Comparison of ENCODE assay signal across 9 mouse cellular contexts in genomic region chr1:144243511-144243910, GRCm38 (mm10). TPM values are rescaled to one million over a fixed set of nuclear protein-coding genes. Genes with fewer than 3 reads are reported as not detected.
DNase-seq lines count a peak whose midpoint lies in the region; ATAC-seq and TF ChIP-seq lines count a peak whose summit lies in the region.
"Had no signal": no experiment of that assay in that cellular context is flagged by ENCODE, and none has a peak within 500 bp of the region (broad histone marks: within the 10 kb centered on the region; RNA-seq: fewer than 3 reads in every experiment).

No protein-coding gene starts in this region.

- 79% methylated on average over 1 of the region's 1 CpGs for WGBS in midbrain, embryonic 12.5 days
- WGBS in midbrain, embryonic 15.5 days, result 74% methylated on average over 1 of the region's 1 CpGs
- WGBS in kidney, postnatal 0 days, result 62% methylated on average over 1 of the region's 1 CpGs

- peak; percentile 37 to 41 for DNase-seq in cerebellum, postnatal 10 days
- no peak for DNase-seq in cerebellum, adult 9-11 months
- peak; percentile 60 for DNase-seq in kidney, postnatal 0 days (ENCODE audit: low spot score)
- peak; percentile 1 for DNase-seq in mesoderm, embryonic 11.5 days (ENCODE audit: low read depth, low spot score)
- no peak for DNase-seq in ovary, adult 18-20 months (ENCODE audit: low spot score)

- H3K27me3 ChIP-seq in midbrain, embryonic 12.5 days, result no peaks in the 10 kb centered on the region
- no peaks in the 10 kb centered on the region for H3K27me3 ChIP-seq in midbrain, embryonic 15.5 days (replicated peaks)
- H3K27me3 ChIP-seq in kidney, postnatal 0 days (ENCODE audit: insufficient read depth, low read length), result no peaks in the 10 kb centered on the region

- H3K4me2 ChIP-seq in midbrain, embryonic 12.5 days (replicated peaks), result no peak overlapping the region
- no peak overlapping the region for H3K4me2 ChIP-seq in midbrain, embryonic 15.5 days
- H3K4me2 ChIP-seq in kidney, postnatal 0 days (ENCODE audit: low read length), result no peak overlapping the region

- H3K9me3 ChIP-seq in midbrain, embryonic 12.5 days, result no peaks in the 10 kb centered on the region
- H3K9me3 ChIP-seq in midbrain, embryonic 15.5 days, result no peaks in the 10 kb centered on the region
- no peaks in the 10 kb centered on the region for H3K9me3 ChIP-seq in kidney, postnatal 0 days (replicated peaks; ENCODE audit: low read length)

- H3K27ac ChIP-seq in midbrain, embryonic 12.5 days (replicated peaks), result no peak overlapping the region
- H3K27ac ChIP-seq in midbrain, embryonic 15.5 days, result no peak overlapping the region
- no peak overlapping the region for H3K27ac ChIP-seq in kidney, postnatal 0 days

- H3K4me1 ChIP-seq in midbrain, embryonic 12.5 days, result no peaks in the 10 kb centered on the region
- H3K4me1 ChIP-seq in midbrain, embryonic 15.5 days, result no peaks in the 10 kb centered on the region
- H3K4me1 ChIP-seq in kidney, postnatal 0 days (replicated peaks; ENCODE audit: insufficient read depth, low read length), result no peaks in the 10 kb centered on the region

- ATAC-seq in midbrain, embryonic 12.5 days (ENCODE audit: low FRiP score, low read depth), result peak; percentile 54; the same call in 1 of the 2 replicates
- no peak for ATAC-seq in midbrain, embryonic 15.5 days (replicated peaks)
- peak; percentile 76 for ATAC-seq in common myeloid progenitor, adult 5-6 weeks (replicated peaks; ENCODE audit: low read depth, poor library complexity, severe bottlenecking)
- ATAC-seq in kidney, postnatal 0 days (replicated peaks; ENCODE audit: low FRiP score, low read depth), result no peak; the same call in 1 of the 2 replicates

- H3K9ac ChIP-seq in midbrain, embryonic 12.5 days (replicated peaks), result no peak overlapping the region
- no peak overlapping the region for H3K9ac ChIP-seq in midbrain, embryonic 15.5 days
- no peak overlapping the region for H3K9ac ChIP-seq in kidney, postnatal 0 days (ENCODE audit: low read depth, low read length)

- no peaks in the 10 kb centered on the region for H3K36me3 ChIP-seq in midbrain, embryonic 12.5 days
- H3K36me3 ChIP-seq in midbrain, embryonic 15.5 days (replicated peaks), result no peaks in the 10 kb centered on the region
- H3K36me3 ChIP-seq in kidney, postnatal 0 days (ENCODE audit: insufficient read depth, low read length), result no peaks in the 10 kb centered on the region

- TF ChIP-seq CTCF in kidney, postnatal 0 days (IDR thresholded peaks at IDR 0.05; ENCODE audit: low read depth), result peak; percentile 67

- no peak overlapping the region for H3K4me3 ChIP-seq in midbrain, embryonic 12.5 days
- no peak overlapping the region for H3K4me3 ChIP-seq in midbrain, embryonic 15.5 days
- no peak overlapping the region for H3K4me3 ChIP-seq in kidney, postnatal 0 days (replicated peaks; ENCODE audit: low read depth, low read length)

RNA-seq across cellular contexts. Expression of gene Rgs1, which starts 5.5 kb away (rescaled TPM):
- polyA plus RNA-seq in midbrain, embryonic 12.5 days (2016; fragmentation: Nextera tagmentation; extraction: Ambion mirVana), result not detected in 2 replicates
- polyA plus RNA-seq in midbrain, embryonic 15.5 days (2015; fragmentation: Nextera tagmentation; extraction: Ambion mirVana), result not detected in 2 replicates
- 575 and 670 TPM in 2 replicates for total RNA-seq in common myeloid progenitor, adult 5-6 weeks (2017)
- 0.17 and 0.25 TPM in 2 replicates for polyA plus RNA-seq in kidney, postnatal 0 days (2015; fragmentation: Nextera tagmentation; extraction: Ambion mirVana)
- total RNA-seq: ES-E14 had no signal

Comparison
In these comparisons a context has a peak if more than half of its experiments do, and no peak if none do; other contexts are left out.
1. DNase-seq: peak in cerebellum, postnatal 10 days (2 of 2), kidney, postnatal 0 days (single experiment) and mesoderm, embryonic 11.5 days (single experiment); none in cerebellum, adult 9-11 months (single experiment) and ovary, adult 18-20 months (single experiment).
2. ATAC-seq: peak in midbrain, embryonic 12.5 days (single experiment) and common myeloid progenitor, adult 5-6 weeks (single experiment); none in midbrain, embryonic 15.5 days (single experiment) and kidney, postnatal 0 days (single experiment).